Mouse (Mus musculus) lung, embryonic 14.5 days (tissue): ENCODE measurements around the gene Drd5. TPM values are rescaled to one million over a fixed set of nuclear protein-coding genes. Genes with fewer than 3 reads are reported as not detected.
A peak's percentile ranks its signal among the peaks of the same experiment; 100 is the strongest.

Experiments
- ATAC-seq: fragments of 200-750 bp; cut with Nextera tagmentation; 2 replicates; pipeline ENCODE4 v1.8.0; 2017; ENCODE audit warnings: mild to moderate bottlenecking, moderate TSS enrichment, moderate library complexity; ENCODE audit not compliant: insufficient read depth
- DNase-seq: peaks from one replicate; pipeline ENCODE4 v3.0.0-alpha.2; 2015
- H3K27ac ChIP-seq: fragments of 300-500 bp; sonication (generic); 2 replicates; pipeline ENCODE4 v1.5.1; 2014; ENCODE audit warnings: low read depth, mild to moderate bottlenecking, moderate library complexity
- H3K27me3 ChIP-seq: fragments of 300-500 bp; sonication (generic); 2 replicates; pipeline ENCODE4 v1.6.1; 2014; ENCODE audit warnings: low read length, control low read depth; ENCODE audit not compliant: insufficient read depth
- H3K36me3 ChIP-seq: fragments of 300-500 bp; sonication (generic); 2 replicates; pipeline ENCODE4 v1.6.1; 2014; ENCODE audit warnings: control low read depth; ENCODE audit not compliant: insufficient read depth
- H3K4me1 ChIP-seq: fragments of 300-500 bp; sonication (generic); 2 replicates; pipeline ENCODE4 v1.6.1; 2014; ENCODE audit warnings: antibody characterized with exemption, control low read depth; ENCODE audit not compliant: insufficient read depth
- H3K4me2 ChIP-seq: fragments of 300-500 bp; sonication (generic); 2 replicates; pipeline ENCODE4 v1.6.1; 2014; ENCODE audit warnings: mild to moderate bottlenecking
- H3K4me3 ChIP-seq: fragments of 300-500 bp; sonication (generic); 2 replicates; pipeline ENCODE4 v1.5.1; 2014; ENCODE audit warnings: low read depth, low read length
- H3K9ac ChIP-seq: fragments of 300-500 bp; sonication (generic); 2 replicates; pipeline ENCODE4 v1.6.1; 2014
- H3K9me3 ChIP-seq: fragments of 300-500 bp; sonication (generic); 2 replicates; pipeline ENCODE4 v1.6.1; 2016; ENCODE audit warnings: low read depth, low read length, control low read depth
- CTCF ChIP-seq: IDR thresholded peaks from 2 replicates; pipeline ENCODE4 v1.5.1; 2016; ENCODE audit warnings: antibody characterized with exemption, low read depth
- WGBS: fragments of 180-500 bp; shearing (Covaris S2); extraction: QIAGEN DNeasy Blood & Tissue Kit; methylation state at CpG from one replicate; pipeline ENCODE4 v1.1.7; 2014; 5-methylcytosine and 5-hydroxymethylcytosine counted together
- polyA plus RNA-seq: library from polyadenylated mRNA; unstranded; fragments of >200 nt; fragmentation: Nextera tagmentation; extraction: Ambion mirVana; gene quantifications from 2 replicates; pipeline ENCODE4 v1.2.1, GENCODE M21; 2014

The Drd5 gene
- polyA plus RNA-seq = not detected in 2 replicates

- DNase-seq = peak; percentile 9
- H3K27me3 ChIP-seq = peaks cover 37% of the 10 kb centered on the region
- no peaks in the 10 kb centered on the region for H3K4me1 ChIP-seq
- H3K4me2 ChIP-seq = peak within 1 kb of the TSS; percentile 58
- H3K27ac ChIP-seq = no peak within 1 kb of the TSS
- H3K9me3 ChIP-seq = no peaks in the 10 kb centered on the region
- no peaks in the 10 kb centered on the region for H3K36me3 ChIP-seq
- no peak for ATAC-seq
- WGBS = 3% methylated on average over 67 of the region's 67 CpGs
- TF ChIP-seq CTCF = no peak
- no peak within 1 kb of the TSS for H3K9ac ChIP-seq
- H3K4me3 ChIP-seq = peak within 1 kb of the TSS; percentile 30
Observed at GRCm38 (mm10) chr5:38318966-38319786, at the start of gene Drd5. TSS of gene Drd5 (plus strand) at chr5:38319367.

GRCm38 (mm10) chr5:38270942-38271341, 48.2 kb upstream of the Drd5 start:
- Histone ChIP-seq H3K4me3 (no peak overlapping the region), H3K36me3 (peaks cover 48% of the 10 kb centered on the region), H3K9me3 (no peaks in the 10 kb centered on the region), H3K27me3 (peaks cover 10% of the 10 kb centered on the region), H3K9ac (no peak overlapping the region), H3K4me2 (no peak overlapping the region), H3K27ac (no peak overlapping the region), H3K4me1 (no peaks in the 10 kb centered on the region)
- DNase-seq (no peak), ATAC-seq (no peak)
- 87% methylated on average over 3 of the region's 3 CpGs for WGBS
- TF ChIP-seq CTCF = no peak

DNA sequence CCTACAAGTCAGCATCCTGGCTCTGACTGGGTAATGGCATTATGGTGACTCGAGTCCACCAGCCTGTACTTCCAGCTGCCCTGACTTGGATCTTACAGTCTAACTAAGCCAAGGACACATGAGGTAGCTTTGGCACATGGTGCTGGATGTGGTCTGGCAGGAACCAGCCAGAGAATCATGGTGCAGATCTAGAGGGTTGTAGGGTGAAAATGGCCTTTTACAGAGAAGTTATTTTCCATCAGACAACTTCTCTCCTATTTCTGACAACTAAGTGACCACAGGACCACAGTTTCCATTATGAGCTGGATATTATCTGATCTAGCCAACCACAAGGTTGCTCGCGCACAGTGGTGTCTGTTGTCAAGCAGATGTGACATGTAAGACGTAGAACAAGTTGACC, 45.3 kb upstream of the Drd5 start:
- no peak for TF ChIP-seq CTCF
- H3K4me2 ChIP-seq = no peak overlapping the region
- peaks cover 25% of the 10 kb centered on the region for H3K36me3 ChIP-seq
- no peaks in the 10 kb centered on the region for H3K9me3 ChIP-seq
- H3K27ac ChIP-seq = no peak overlapping the region
- H3K4me1 ChIP-seq = no peaks in the 10 kb centered on the region
- 85% methylated on average over 4 of the region's 4 CpGs for WGBS
- no peak for ATAC-seq
- H3K4me3 ChIP-seq = no peak overlapping the region
- peaks cover 39% of the 10 kb centered on the region for H3K27me3 ChIP-seq
- H3K9ac ChIP-seq = no peak overlapping the region
- no peak for DNase-seq

DNA sequence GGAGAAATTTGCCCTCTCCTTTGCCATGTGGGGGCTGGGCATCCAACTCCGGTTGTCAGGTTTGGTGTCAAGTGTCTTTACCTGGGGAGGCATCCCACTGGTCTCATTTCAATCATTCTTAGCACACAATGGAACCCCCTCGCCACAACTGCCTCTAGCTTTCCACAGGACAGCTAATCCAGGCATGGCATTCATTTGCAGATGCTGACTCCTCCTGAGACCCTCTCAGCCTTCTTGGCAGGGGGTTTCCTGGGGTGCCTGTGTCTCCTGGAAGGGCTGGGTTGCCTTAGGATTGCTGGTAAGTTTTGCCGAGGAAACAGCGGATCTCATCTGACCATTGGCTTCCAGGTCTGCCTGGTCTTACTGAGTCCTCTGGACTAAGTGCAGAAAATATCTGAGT, 43.4 kb upstream of the Drd5 start, which contains the start of gene Otop1:
Gene Otop1, plus strand, starts transcription at position 202 of the 400 bp plus-strand sequence.
- H3K4me3 ChIP-seq = no peak within 1 kb of the TSS
- ATAC-seq (no peak), DNase-seq (no peak)
- H3K4me2 ChIP-seq = no peak within 1 kb of the TSS
- no peak within 1 kb of the TSS for H3K27ac ChIP-seq
- no peaks in the 10 kb centered on the region for H3K9me3 ChIP-seq
- no peak for TF ChIP-seq CTCF
- no peak within 1 kb of the TSS for H3K9ac ChIP-seq
- H3K27me3 ChIP-seq = peaks cover 46% of the 10 kb centered on the region
- H3K36me3 ChIP-seq = 0 out of 2 replicates have a peak, but pooled peaks cover 9% of the 10 kb centered on the region
- WGBS = 9% methylated on average over 4 of the region's 4 CpGs
- H3K4me1 ChIP-seq = no peaks in the 10 kb centered on the region

GRCm38 (mm10) chr5:38276451-38276850, 42.7 kb upstream of the Drd5 start:
- H3K27ac ChIP-seq = no peak overlapping the region
- no peak overlapping the region for H3K4me2 ChIP-seq
- no peak for TF ChIP-seq CTCF
- no peaks in the 10 kb centered on the region for H3K9me3 ChIP-seq
- ATAC-seq = no peak
- H3K27me3 ChIP-seq = peaks cover 46% of the 10 kb centered on the region
- H3K36me3 ChIP-seq = 0 out of 2 replicates have a peak, but pooled peaks cover 3% of the 10 kb centered on the region
- H3K4me1 ChIP-seq = no peaks in the 10 kb centered on the region
- H3K9ac ChIP-seq = no peak overlapping the region
- 2% methylated on average over 19 of the region's 19 CpGs for WGBS
- no peak for DNase-seq
- no peak overlapping the region for H3K4me3 ChIP-seq

DNA sequence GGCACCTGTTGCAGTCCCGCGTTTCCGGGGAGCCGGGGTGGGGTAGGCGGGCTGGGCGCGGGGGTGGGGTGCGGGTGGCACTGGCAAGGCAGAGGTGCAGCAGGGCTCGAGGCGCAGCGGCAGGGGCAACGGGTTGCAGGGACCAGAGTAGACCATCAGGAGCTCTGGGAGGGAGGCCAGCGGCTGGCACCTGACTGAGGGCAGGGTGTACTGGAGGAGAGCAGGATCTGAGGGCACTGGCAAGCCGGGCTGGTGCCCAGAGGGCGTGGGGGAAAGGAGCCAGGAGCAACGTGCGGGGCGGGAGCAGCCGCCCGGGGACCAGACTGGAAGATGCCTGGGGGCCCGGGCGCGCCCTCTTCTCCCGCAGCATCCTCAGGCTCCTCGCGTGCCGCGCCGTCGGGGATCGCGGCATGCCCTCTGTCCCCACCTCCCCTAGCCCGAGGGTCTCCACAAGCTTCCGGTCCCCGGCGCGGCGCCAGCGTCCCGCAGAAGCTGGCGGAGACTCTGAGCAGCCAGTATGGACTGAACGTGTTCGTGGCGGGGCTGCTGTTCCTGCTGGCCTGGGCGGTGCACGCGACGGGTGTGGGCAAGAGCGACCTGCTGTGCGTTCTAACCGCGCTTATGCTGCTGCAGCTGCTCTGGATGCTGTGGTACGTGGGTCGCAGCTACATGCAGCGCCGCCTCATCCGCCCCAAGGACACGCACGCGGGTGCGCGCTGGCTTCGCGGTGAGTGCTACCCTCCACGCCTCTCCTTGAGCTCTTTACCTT, 41.9 kb upstream of the Drd5 start:
- DNase-seq = no peak
- ATAC-seq = no peak
- H3K27ac ChIP-seq = no peak overlapping the region
- no peaks in the 10 kb centered on the region for H3K9me3 ChIP-seq
- no peaks in the 10 kb centered on the region for H3K4me1 ChIP-seq
- no peak overlapping the region for H3K9ac ChIP-seq
- peak overlapping the region; percentile 15 for H3K4me3 ChIP-seq
- no peak for TF ChIP-seq CTCF
- under 1% methylated on average over 65 of the region's 65 CpGs for WGBS
- H3K27me3 ChIP-seq = peaks cover 46% of the 10 kb centered on the region
- H3K4me2 ChIP-seq = peak overlapping the region; percentile 44
- no peaks in the 10 kb centered on the region for H3K36me3 ChIP-seq
